In the genomic region with DNA sequence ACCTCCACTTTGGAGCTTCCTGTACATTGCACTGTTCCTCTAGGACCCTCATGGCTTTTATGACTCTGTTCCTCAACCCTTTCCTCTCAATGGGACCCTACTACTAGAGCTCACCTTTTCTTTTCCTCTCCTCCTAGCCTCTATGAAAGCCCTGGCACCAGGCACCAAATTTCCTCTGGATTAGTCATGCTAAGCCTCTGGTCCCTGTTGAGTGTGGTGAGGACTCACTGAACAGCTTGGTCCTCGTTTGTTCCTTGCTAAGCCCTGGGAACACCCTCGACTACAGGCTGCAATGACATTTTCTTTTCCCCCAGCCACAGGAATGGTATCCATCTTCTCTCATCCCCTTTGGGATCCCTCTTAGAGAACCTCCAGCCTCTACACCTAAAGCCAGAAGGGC, we compare ENCODE assay signal across 14 mouse cellular contexts.
"Had no signal": no experiment of that assay in that cellular context is flagged by ENCODE, and none has a peak within 500 bp of the region (broad histone marks: within the 10 kb centered on the region; RNA-seq: fewer than 3 reads in every experiment).

No protein-coding gene starts in this region.

- DNase-seq: cerebellum, adult 9-11 months; cerebellum, postnatal 10 days; cerebellum, postnatal 14 days; cerebellum, postnatal 25 days; cerebellum, postnatal 36 days; embryo, embryonic 11 days; forebrain, postnatal 0 days; gastrocnemius, adult 2 months; gastrocnemius, postnatal 10 days; gastrocnemius, postnatal 14 days; gastrocnemius, postnatal 25 days; gastrocnemius, postnatal 36 days; heart, adult 18-20 months; heart, adult 2 months had no signal
